Mouse (Mus musculus): ENCODE data around the gene Sdad1.
"Not testable (repeated sequence)": the region's sequence is repeated elsewhere in the genome, so short reads cannot be mapped to it uniquely, and the experiment has no call there.

Sdad1 gene

GRCm38 (mm10) chr5:92309681-92310511 lies at the start of gene Sdad1:
Sdad1 (minus strand) TSS chr5:92310479.
- DNase-seq: peak; percentile 94 to 95

GRCm38 (mm10) chr5:92358767-92359455 lies 48.6 kb upstream of the Sdad1 start:
- DNase-seq: no peak

- DNase-seq: no peak
These were observed 47.8 kb upstream of the Sdad1 start for GRCm38 (mm10) chr5:92358033-92358432.

- DNase-seq: peak in 1 of 2 experiments; percentile 24
These were observed 43.2 kb upstream of the Sdad1 start for GRCm38 (mm10) chr5:92353517-92353916.

GRCm38 (mm10) chr5:92352716-92353115 lies 42.4 kb upstream of the Sdad1 start:
- DNase-seq: not testable (repeated sequence)

GRCm38 (mm10) chr5:92349731-92350130 lies 39.5 kb upstream of the Sdad1 start:
- DNase-seq: no peak

- DNase-seq: peak in 1 of 2 experiments; percentile 32
These were observed 38.6 kb upstream of the Sdad1 start, which contains the start of gene Cxcl10 for GRCm38 (mm10) chr5:92348794-92349413. Cxcl10 (minus strand) TSS chr5:92348889.

- no peak for DNase-seq
These were observed 34.7 kb upstream of the Sdad1 start for GRCm38 (mm10) chr5:92345006-92345405.

GRCm38 (mm10) chr5:92340606-92341005 lies 30.3 kb upstream of the Sdad1 start:
- no peak for DNase-seq

- no peak for DNase-seq
These were observed 26.5 kb upstream of the Sdad1 start for GRCm38 (mm10) chr5:92336743-92337142.

GRCm38 (mm10) chr5:92332359-92332840 lies 22.1 kb upstream of the Sdad1 start:
- no peak for DNase-seq

GRCm38 (mm10) chr5:92331635-92332338 lies 21.5 kb upstream of the Sdad1 start, which contains the start of gene Art3:
Art3 (plus strand) TSS chr5:92331827.
- DNase-seq: no peak

- DNase-seq: no peak
These were observed 20.8 kb upstream of the Sdad1 start for GRCm38 (mm10) chr5:92331122-92331521.

GRCm38 (mm10) chr5:92327929-92328328 lies 17.6 kb upstream of the Sdad1 start, which contains the start of gene Cxcl9:
Cxcl9 (minus strand) TSS chr5:92328079.
- DNase-seq: no peak

- no peak for DNase-seq
These were observed 17.1 kb upstream of the Sdad1 start for GRCm38 (mm10) chr5:92327367-92327766.

GRCm38 (mm10) chr5:92323264-92323663 lies 13.0 kb upstream of the Sdad1 start:
- no peak for DNase-seq

- no peak for DNase-seq
These were observed 12.3 kb upstream of the Sdad1 start for GRCm38 (mm10) chr5:92322612-92323011.

GRCm38 (mm10) chr5:92321631-92322400 lies 11.5 kb upstream of the Sdad1 start:
- DNase-seq: no peak

GRCm38 (mm10) chr5:92318596-92318995 lies 8.3 kb upstream of the Sdad1 start:
- DNase-seq: no peak

GRCm38 (mm10) chr5:92318119-92318518 lies 7.8 kb upstream of the Sdad1 start:
- DNase-seq: no peak

- DNase-seq: no peak
These were observed 3.5 kb upstream of the Sdad1 start for GRCm38 (mm10) chr5:92313776-92314175.
